Mouse (Mus musculus): ENCODE results near the gene Ppp1r32.

Ppp1r32 gene

GRCm38 (mm10) chr19:10458096-10458495 lies 24.6 kb downstream of the Ppp1r32 start:
- DNase-seq (ENCODE audit: low read depth, low spot score) = peak; percentile 43

- DNase-seq (ENCODE audit: low read depth, low spot score) = no peak
Measured at GRCm38 (mm10) chr19:10457484-10457800, 25.3 kb downstream of the Ppp1r32 start.

GRCm38 (mm10) chr19:10456752-10457483 lies 25.8 kb downstream of the Ppp1r32 start, which contains the start of gene Lrrc10b:
Lrrc10b (minus strand) TSS chr19:10457473.
- DNase-seq (ENCODE audit: low read depth, low spot score) = no peak

GRCm38 (mm10) chr19:10455437-10455806 lies 27.3 kb downstream of the Ppp1r32 start:
- no peak for DNase-seq (ENCODE audit: low read depth, low spot score)

- DNase-seq (ENCODE audit: low read depth, low spot score) = no peak
Measured at GRCm38 (mm10) chr19:10454718-10455436, 27.9 kb downstream of the Ppp1r32 start.

GRCm38 (mm10) chr19:10449708-10450107 lies 33.0 kb downstream of the Ppp1r32 start:
- DNase-seq (ENCODE audit: low read depth, low spot score) = peak; percentile 88

GRCm38 (mm10) chr19:10449190-10449589 lies 33.5 kb downstream of the Ppp1r32 start:
- DNase-seq (ENCODE audit: low read depth, low spot score) = no peak

- DNase-seq (ENCODE audit: low read depth, low spot score) = no peak
Measured at GRCm38 (mm10) chr19:10448275-10448674, 34.5 kb downstream of the Ppp1r32 start.

- no peak for DNase-seq (ENCODE audit: low read depth, low spot score)
Measured at GRCm38 (mm10) chr19:10444685-10445369, 37.9 kb downstream of the Ppp1r32 start.

- peak; percentile 45 for DNase-seq (ENCODE audit: low read depth, low spot score)
Measured at GRCm38 (mm10) chr19:10437521-10437920, 45.2 kb downstream of the Ppp1r32 start.

- DNase-seq (ENCODE audit: low read depth, low spot score) = no peak
Measured at GRCm38 (mm10) chr19:10436726-10437125, 46.0 kb downstream of the Ppp1r32 start.

- DNase-seq (ENCODE audit: low read depth, low spot score) = peak; percentile 84
Measured at GRCm38 (mm10) chr19:10435908-10436307, 46.8 kb downstream of the Ppp1r32 start.

- no peak for DNase-seq (ENCODE audit: low read depth, low spot score)
Measured at GRCm38 (mm10) chr19:10434927-10435326, 47.8 kb downstream of the Ppp1r32 start.

GRCm38 (mm10) chr19:10433879-10434540 lies 48.7 kb downstream of the Ppp1r32 start:
- no peak for DNase-seq (ENCODE audit: low read depth, low spot score)

- no peak for DNase-seq (ENCODE audit: low read depth, low spot score)
Measured at GRCm38 (mm10) chr19:10433225-10433624, 49.5 kb downstream of the Ppp1r32 start.

- no peak for DNase-seq (ENCODE audit: low read depth, low spot score)
Measured at GRCm38 (mm10) chr19:10431841-10432240, 50.9 kb downstream of the Ppp1r32 start.

GRCm38 (mm10) chr19:10431410-10431809 lies 51.3 kb downstream of the Ppp1r32 start:
- DNase-seq (ENCODE audit: low read depth, low spot score) = no peak

GRCm38 (mm10) chr19:10429371-10429770 lies 53.4 kb downstream of the Ppp1r32 start:
- no peak for DNase-seq (ENCODE audit: low read depth, low spot score)

- DNase-seq (ENCODE audit: low read depth, low spot score) = no peak
Measured at GRCm38 (mm10) chr19:10427431-10427830, 55.3 kb downstream of the Ppp1r32 start.

GRCm38 (mm10) chr19:10426793-10427192 lies 55.9 kb downstream of the Ppp1r32 start:
- no peak for DNase-seq (ENCODE audit: low read depth, low spot score)

GRCm38 (mm10) chr19:10426312-10426711 lies 56.4 kb downstream of the Ppp1r32 start:
- DNase-seq (ENCODE audit: low read depth, low spot score) = no peak
